Mouse (Mus musculus): ENCODE measurements around the gene Arrdc5.

Arrdc5 gene

DNA sequence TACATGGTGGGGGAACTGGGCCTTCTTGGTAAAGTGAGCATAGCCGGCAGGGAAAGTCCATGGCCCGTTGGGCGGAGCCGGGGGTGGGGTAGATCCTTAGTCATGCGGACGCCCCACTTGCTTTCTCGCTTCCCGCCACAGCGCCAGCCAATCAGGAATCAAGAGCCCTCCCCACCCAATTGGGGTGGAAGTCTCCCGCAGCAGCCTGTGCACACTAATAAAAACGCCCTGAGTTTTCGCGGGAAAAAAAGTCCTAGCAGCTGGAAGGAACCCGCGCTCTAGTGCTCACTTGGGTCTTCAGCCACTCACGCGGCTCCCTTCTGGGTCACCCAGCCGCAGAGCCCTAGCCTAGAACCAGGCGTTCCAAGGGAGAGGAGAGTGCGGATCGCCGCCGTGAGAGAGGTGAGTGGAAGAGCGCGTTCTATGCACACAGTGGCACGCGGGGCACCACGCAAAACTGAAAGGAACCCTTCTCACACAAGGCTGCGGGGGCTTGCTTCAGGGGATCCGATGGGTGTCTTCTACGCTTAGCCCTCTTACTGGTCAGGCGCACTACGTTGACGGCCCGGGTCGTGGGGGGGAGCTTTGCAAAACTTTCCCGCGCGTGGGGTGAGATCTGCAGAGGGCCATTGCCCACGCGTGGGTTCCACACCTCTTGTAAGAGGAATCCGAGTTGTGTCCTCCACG, 3.2 kb upstream of the Arrdc5 start, which contains the start of gene Uhrf1:
Uhrf1 (plus strand) TSS at position 162 of the 687 bp plus-strand sequence.
- DNase-seq (ENCODE audit: low spot score): no peak

GRCm38 (mm10) chr17:56302363-56302996, 2.4 kb upstream of the Arrdc5 start:
- DNase-seq (ENCODE audit: low spot score): no peak

DNA sequence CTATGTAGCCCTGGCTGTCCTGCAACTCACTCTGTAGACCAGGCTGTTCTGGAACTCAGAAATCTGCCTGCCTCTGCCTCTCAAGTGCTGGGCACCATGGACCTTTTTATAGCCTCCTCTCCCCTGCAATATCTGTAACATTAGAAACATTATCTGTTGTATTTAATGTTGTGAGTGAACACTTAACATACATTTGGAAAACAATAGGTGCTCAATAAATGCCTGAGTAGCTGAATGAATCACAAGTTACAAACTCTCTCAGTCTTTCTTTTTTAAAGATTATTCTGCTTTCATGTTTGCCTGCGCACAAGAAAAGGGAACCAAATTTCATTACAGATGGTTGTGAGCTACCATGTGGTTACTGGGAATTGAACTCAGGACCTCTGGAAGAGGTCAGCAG, 1.8 kb downstream of the Arrdc5 start:
- no peak for DNase-seq (ENCODE audit: low spot score)

- DNase-seq (ENCODE audit: low spot score): no peak
Measured at GRCm38 (mm10) chr17:56296201-56296600, 3.9 kb downstream of the Arrdc5 start.

DNA sequence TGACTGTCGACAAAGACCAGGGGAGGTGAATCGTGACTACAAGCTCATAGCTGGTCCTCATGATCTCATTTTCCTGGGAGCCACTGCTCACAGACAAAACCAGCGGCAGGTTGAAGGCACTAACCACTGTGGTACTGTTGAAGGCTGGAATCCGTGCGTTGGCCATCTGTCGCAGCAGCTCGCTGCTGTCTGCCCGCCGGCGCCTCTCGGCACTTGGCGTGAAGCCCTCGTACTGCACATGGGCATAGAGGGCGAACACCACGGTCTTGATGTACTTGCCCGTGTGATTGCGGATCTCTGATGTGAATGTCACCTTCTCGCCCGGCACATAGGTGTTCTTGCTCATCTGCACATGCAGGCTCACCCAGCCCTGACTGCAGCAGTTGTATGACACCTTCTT, 5.8 kb downstream of the Arrdc5 start:
- no peak for DNase-seq (ENCODE audit: low spot score)

- DNase-seq (ENCODE audit: low spot score): no peak
Measured at GRCm38 (mm10) chr17:56293291-56293690, 6.8 kb downstream of the Arrdc5 start.

- DNase-seq (ENCODE audit: low spot score): no peak
Measured at GRCm38 (mm10) chr17:56292531-56293222, 7.4 kb downstream of the Arrdc5 start, which contains the start of gene Plin3. Gene Plin3, minus strand, starts transcription at chr17:56292873.

DNA sequence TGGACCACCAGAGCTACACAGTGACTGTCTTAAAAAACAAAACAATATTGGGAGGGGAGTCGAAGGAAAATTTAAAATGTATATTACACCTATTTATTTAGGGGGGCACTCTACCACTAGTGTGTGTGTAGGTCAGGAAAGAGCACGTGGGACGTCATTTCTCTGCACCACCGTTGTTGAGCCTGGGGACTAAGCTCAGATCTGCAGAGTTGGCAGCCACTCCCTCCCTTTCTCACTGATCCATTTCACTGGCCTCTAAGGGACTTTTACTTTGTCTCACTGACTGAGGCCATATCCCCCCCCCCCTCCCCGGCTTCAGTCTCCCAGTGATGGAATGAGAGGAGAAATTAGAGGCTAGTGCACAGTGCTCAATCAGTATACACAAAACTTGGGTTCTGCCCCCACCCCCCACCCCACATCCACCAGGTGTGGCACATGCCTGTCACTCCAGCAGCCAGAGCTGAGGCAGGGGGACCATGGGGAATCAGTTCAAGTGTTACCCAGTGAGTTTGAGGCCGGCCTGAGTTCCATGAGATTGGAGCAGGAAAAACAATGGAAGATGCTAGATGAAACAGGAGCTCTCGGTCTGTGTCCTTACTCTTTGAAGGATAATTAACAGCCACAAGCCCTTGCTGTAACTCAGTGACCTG, 8.1 kb downstream of the Arrdc5 start:
- no peak for DNase-seq (ENCODE audit: low spot score)

GRCm38 (mm10) chr17:56291171-56291511, 8.9 kb downstream of the Arrdc5 start:
- peak; percentile 59 for DNase-seq (ENCODE audit: low spot score)

- DNase-seq (ENCODE audit: low spot score): no peak
Measured at GRCm38 (mm10) chr17:56290388-56291170, 9.5 kb downstream of the Arrdc5 start.

DNA sequence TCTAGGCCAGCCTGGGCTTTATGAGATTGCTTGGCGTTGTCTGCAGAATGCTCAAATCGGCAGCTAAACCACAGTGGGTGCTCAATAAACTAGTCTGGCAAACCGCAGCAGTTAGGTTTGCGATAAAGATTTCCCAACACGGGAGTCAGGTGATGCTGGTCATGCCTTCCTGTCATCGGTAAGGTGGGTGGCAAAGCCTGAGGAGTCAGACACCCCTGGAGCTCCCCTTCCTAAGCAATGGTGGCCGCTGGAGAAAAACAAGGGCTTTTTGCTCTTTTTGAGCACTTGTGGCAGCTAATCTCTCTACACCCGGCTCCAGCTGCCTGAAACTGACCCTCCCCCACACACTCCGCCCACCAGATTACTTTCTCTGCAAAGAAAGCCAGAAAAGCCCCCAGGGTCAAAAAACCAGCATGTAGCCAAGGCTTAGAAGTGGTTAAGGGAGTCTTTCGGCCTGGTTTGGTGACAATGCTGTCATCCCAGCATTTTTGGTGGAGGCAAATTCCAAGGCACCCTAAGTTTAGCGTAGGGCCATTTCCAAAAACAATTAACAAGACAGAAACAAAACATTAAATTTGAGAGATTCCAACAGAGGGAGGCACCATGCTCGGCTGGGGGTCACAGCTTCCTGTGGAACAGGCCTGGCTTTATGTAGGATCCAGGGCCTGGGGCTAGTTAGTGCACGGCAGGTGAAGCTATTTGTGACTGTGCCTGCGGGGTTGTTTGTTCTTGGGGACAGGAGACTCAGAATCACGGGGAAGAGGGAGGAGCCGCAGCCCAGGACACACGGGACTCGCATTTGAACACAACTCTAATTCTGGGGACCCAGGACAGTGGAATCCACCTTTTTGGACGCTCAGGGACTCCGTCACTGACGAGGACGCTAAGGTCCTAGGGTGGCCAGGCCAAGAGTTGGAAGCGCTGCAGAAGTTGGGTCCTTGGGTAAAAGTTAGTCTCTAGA, 10.4 kb downstream of the Arrdc5 start:
- no peak for DNase-seq (ENCODE audit: low spot score)

DNA sequence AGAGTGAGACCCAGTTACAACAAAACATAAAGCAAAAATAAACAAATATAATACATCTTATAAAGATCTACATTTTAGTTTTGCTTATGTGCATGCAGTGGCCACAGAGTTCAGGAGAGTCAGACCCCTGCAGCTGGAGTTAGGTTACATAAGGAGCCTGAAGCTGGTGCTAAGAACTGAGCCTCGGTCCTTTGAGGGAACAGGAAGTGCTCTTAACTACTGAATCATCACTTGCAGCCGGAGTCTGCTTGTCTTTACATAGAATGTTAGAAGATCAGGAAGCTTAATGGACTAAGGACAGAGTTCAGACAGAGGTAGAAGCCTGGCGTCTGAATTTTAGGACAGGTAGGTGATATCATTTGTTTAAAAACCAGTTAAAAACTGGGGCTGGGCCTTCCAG, 11.2 kb downstream of the Arrdc5 start:
- no peak for DNase-seq (ENCODE audit: low spot score)

DNA sequence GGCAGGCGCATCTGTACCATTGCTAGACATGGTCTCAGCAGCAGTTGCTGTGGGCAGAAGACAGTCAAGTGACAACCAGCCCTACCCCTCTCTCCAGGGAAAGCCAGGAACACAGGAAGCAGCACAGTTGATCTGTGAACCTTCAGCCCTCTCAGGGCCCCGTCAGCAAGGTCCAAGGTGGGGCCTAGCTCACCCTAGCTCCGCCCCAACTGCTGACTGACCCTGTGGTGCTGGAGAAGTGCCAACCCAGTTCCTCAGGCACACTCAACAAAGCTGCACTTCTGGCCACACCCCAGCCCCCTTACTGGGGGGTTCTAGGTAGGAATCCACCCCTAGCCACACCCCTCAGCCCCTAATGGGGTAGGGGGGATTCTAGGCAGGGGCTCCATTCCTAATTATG, 12.3 kb downstream of the Arrdc5 start:
- DNase-seq (ENCODE audit: low spot score): no peak

- DNase-seq (ENCODE audit: low spot score): no peak
Measured at GRCm38 (mm10) chr17:56285995-56286394, 14.1 kb downstream of the Arrdc5 start.

- DNase-seq (ENCODE audit: low spot score): no peak
Measured at GRCm38 (mm10) chr17:56283316-56283715, 16.8 kb downstream of the Arrdc5 start.

DNA sequence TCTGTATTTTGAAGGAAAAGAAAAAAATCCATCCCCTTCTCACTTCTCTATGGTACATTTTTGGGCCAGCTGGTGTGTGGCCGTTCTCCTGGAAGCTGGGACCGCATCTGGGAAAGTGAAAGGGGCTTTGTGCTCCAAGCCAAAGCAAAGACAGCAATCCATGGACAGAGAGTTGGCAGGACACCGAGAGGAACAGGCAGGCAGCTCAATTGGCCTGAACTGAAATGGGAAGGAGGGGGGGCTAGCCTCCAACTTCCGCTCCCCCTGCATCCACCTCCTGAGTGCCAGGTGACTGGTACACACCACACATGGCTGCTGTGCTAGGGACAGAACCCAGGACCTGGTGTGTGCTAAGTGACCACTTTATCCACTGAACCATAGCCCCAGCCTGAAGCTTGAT, 17.3 kb downstream of the Arrdc5 start:
- no peak for DNase-seq (ENCODE audit: low spot score)

- no peak for DNase-seq (ENCODE audit: low spot score)
Measured at GRCm38 (mm10) chr17:56281193-56281592, 18.9 kb downstream of the Arrdc5 start.

DNA sequence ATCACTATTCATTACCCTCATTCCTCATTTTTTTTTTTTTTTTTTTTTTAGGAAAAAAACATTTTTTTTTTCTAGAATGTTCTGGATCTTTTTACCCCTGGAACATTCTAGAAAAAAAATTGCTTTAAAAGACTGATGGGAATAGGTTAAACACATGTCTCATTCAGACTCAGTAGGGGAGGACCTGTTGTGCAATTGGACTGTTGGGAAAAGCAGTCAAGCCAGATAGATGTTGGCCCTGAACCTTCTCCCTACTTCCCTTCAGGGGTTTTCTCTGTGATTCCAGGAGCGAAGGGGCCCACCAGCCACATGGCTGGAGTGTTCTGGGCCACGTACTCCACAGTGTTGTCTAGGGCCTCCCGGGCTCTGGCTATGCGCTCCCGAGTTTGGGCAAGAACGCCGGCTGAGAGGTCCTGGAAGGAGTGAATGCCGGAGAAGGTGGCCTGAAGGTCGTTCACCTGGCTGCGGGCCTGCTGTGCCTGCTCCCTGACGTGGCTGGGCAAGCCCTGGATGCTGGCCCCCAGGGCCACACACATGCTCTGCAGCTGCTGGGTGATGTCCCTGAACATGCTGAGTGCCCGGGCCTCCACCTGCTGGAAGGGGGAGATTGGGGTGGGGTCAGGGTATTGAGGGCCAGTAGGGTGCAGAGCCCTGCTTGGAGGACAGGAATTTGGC, 20.5 kb downstream of the Arrdc5 start:
- DNase-seq (ENCODE audit: low spot score): no peak

DNA sequence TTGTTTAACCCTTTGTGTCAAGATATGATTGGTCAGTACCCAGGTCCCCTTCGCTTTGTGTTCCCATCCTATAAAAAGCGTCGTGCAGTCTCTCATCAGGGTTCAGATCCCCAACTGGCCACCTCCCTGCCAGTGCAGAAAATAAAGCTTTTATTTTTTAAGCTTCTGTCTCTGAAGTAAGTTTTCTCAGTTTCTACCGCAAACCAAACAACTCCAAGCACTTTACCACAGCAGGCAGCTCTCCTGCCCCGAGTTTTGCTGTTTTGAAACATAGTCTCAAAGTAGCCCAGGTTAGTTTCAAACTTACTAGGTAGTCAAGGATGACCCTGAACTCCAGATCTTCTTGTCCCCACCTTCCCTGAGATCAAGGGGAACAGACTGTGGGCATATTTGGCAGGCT, 21.7 kb downstream of the Arrdc5 start:
- DNase-seq (ENCODE audit: low spot score): no peak

DNA sequence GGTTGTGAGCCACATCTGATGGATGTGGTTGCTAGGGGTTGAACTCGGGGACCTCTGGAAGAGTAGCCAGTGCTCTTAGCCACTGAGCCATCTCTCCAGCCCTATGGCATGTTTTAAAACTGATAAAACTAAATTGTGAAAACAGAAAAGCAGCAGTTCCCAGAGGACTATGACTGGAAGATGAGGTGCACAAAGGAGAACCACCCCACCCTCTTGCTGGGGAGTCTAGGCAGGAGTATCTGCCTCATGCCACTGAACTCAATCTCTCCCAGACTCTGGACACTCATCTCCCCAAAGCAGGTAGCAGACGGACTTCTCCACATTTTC, 22.6 kb downstream of the Arrdc5 start:
- DNase-seq (ENCODE audit: low spot score): no peak
